Mouse (Mus musculus) liver, postnatal 0 days (tissue): ENCODE measurements around the gene 1700023F06Rik.

Experiments
- CTCF ChIP-seq: sonication (generic); IDR thresholded peaks from 2 replicates; pipeline ENCODE4 v1.5.1; 2016; ENCODE audit warnings: antibody characterized with exemption, low read depth
- EP300 ChIP-seq: IDR thresholded peaks from 2 replicates; pipeline ENCODE4 v1.6.1; 2016; ENCODE audit warnings: antibody characterized with exemption, low read depth, mild to moderate bottlenecking

GRCm38 (mm10) chr11:103210291-103210690 is 1.9 kb upstream of the 1700023F06Rik start:
- TF ChIP-seq CTCF (no peak), EP300 (no peak)
